Mouse (Mus musculus): ENCODE results near the gene Neu3.

- TF ChIP-seq CTCF (IDR thresholded peaks at IDR 0.05; ENCODE audit: borderline replicate concordance, insufficient read depth, low read depth, low read length) (no peak), POLR2A (IDR thresholded peaks at IDR 0.05; ENCODE audit: borderline replicate concordance, insufficient read depth, low read length) (no peak)
Observed at GRCm38 (mm10) chr7:99851121-99851520, 22.9 kb upstream of the Neu3 start.
